Mouse (Mus musculus) heart, postnatal 14 days (tissue): ENCODE measurements around the gene Anapc5. TPM values are rescaled to one million over a fixed set of nuclear protein-coding genes. Genes with fewer than 3 reads are reported as not detected.

Source experiments
- DNase-seq, 2 experiments: peaks; one replicate each; pipeline ENCODE4 v3.0.0; 2021 to 2022
- intact Hi-C: fragments of 180-260 bp; cut with DNase I; formaldehyde crosslinking; loops from one replicate; pipeline ENCODE4 v1.15.1; 2025
- total RNA-seq, 2 experiments: library from RNA; stranded (reverse); gene quantifications; 2 replicates each; pipeline ENCODE4 v1.2.3; 2021

Anapc5 gene
- total RNA-seq, 2 experiments from 2014 or later: 162 to 181 TPM

DNA sequence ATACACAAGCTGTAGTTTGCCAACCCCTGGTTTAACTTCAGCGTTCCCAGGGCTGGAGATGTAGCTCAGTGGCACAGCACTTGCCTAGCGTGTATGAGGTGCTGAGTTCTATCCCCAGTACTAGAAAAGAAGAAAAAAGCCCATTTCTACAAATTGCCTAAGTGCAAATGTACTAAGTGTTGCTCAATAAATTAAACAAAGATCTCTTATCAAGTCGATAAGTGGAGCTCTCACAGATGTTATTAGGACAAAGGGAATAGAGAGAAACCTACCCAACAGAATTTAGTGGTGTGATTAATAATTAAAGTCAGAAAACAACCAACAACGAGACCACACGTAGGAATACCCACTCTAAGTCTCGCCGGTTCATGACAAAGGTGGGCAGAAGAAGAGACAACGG, 19.5 kb downstream of the Anapc5 start:
- intact Hi-C loops: no loop called here
- DNase-seq: no peak

- DNase-seq: no peak
- intact Hi-C loops: no loop called here
Observed at GRCm38 (mm10) chr5:122800345-122801010, 20.7 kb downstream of the Anapc5 start.

DNA sequence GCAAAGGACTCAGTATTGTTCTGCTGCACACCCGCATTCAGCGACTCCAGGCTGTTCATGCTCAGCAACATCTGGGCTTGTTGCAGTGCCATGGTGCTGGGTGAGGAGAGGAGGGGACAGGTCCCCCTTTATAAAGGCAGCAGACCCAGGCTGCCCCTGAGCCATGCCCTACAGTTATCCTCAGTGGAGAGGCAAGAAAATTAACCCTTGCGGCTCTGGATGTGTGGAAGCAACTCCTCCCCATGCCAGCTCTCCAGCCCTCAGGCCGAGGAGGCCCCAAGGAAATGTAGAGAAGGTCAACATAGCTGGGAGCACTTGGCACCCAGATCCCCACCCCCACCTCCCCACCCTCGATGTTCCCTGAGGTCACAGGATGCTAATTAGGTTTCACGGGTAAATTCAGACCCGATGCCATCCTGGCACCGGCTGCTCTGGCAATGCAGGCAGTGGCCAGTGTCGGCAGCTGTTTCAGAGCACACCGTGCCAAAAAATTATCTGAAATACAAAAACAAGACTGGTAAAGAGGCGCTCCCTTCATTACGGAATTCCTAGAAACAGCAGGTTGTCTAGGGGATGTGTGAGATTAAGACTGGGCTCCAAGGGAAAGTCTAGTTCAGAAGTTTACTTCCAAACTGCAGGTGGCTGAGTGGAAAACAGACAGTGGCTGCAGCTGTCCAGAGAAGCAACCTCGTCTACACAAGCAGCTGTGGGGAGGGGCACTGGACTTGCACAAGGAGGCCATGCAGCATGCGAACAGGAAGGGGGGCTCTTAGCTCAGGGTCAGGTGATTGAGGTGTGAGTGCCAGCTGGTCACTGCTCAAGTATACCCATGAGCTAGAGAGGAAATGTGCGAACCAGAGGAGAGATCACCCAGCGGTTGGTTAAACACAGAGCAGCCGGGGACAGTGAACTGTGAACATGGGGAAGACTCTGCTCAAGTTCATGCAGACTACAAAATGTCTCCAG, 21.5 kb downstream of the Anapc5 start:
- DNase-seq: no peak
- intact Hi-C loops: no loop called here

- DNase-seq: peak; percentile 81 to 83
- intact Hi-C loops: no loop called here
Observed at GRCm38 (mm10) chr5:122798557-122799378, 22.4 kb downstream of the Anapc5 start.

DNA sequence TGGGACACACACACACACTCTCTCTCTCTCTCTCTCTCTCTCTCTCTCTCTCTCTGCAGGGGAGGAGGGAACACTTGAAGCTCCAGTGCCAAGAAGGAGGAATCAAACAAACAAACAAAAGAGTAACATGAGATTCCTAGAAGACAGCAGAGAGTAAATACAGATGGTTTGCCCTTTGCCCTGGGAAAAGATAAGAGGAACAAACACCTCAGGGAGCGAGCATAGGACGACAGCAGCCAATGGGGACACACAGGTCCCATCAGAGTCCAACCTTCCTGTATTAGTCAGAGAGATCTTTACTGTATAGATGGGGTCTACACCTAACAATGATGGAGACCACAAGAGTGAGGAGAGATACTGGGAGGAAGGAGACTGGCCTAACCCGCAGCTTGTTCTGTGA, 23.3 kb downstream of the Anapc5 start:
- no peak for DNase-seq
- intact Hi-C loops: no loop called here

GRCm38 (mm10) chr5:122788696-122789095, 32.4 kb downstream of the Anapc5 start:
- no peak for DNase-seq
- intact Hi-C loops: no loop called here

DNA sequence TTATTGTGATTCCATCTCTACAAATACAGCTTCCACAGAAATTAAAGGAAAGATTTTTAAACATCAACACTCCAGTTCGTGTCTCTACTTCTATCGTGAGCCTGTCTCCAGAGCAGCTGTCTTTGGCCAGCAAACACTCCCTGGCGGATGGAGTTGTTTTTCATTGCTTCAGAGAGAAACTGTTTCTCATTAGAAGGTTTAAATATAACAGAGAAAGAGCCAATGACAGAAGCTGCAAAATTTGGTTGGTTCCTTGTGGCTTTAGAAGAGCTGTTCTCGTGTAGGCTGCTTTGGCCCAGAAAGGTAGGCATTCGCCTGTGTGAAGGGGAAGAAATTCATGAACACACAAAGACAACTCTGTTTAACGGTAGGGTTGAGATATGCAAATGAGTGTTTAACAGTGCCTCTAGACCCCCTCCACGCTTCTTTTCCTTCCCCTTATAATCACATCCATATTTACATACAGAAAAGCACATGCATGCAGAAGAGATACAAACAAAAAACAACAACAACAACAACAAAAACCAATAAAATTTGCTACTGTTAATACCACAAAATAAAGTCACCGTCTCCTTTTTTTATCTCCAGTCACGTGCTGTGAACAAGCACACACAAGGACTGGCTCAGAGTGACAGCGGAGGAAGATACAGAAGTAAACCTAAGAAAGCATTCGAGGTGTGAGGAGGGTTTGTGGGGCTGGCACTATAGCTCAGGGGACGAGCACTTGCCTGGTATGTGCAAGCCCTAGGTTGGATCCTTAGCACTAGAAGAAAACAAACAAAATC, 34.9 kb downstream of the Anapc5 start:
- intact Hi-C loops: no loop called here
- DNase-seq: no peak

DNA sequence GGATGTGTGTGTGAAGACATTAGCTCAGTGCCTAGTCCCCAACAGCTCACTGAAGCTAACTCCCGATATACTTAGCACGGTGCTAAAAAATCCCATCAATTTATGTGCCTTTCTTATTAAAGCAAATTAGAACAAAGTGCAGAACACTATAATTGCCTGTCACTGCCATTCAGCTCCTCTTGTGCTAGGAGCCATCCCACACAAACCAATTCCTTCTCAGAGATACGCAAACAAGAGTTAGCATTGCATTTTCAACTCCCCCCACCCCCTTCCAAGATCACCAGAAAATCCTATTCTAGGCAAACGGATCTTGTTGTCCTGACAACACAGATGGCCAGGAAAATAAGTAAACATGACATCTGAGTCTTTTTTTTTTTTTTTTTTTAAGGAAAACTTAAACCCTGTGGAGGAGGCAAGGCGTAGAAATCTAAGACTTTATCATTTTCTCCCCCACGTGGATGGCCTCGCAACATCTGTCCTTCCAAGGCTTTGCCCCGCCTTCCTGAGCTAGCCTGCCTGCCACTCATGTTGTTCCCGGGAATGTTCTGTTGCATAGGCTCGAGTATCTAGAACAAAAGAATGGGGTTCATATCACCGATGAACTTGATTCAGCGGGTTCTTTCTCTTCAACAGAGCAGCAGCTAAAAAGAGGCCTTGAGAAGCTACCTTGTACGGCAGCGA, 37.3 kb downstream of the Anapc5 start:
- DNase-seq: no peak
- intact Hi-C loops: no loop called here

DNA sequence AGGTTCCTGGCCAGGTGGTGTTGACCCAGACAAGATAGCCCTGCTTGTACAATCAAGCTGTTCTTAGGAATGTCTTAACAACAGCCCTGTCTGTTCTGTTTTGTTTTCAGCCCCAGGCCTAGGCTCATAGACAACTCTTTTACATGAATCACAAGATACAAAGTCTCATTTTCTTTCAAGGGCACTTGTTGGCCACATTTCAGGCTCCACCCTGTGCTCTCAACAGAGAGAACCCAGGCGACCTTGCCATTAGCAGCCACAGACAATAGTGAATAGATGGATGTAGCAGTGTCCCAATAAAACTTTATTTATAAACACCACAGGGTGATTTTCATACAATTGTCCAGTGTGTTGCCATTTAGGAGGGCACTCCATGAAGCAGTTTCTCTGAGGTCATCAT, 39.1 kb downstream of the Anapc5 start:
- DNase-seq: no peak
- intact Hi-C loops: no loop called here

GRCm38 (mm10) chr5:122780791-122781432, 40.2 kb downstream of the Anapc5 start:
- intact Hi-C loops: no loop called here
- no peak for DNase-seq

- peak; percentile 87 to 92 for DNase-seq
- intact Hi-C loops: no loop called here
Observed at GRCm38 (mm10) chr5:122779277-122779834, 41.8 kb downstream of the Anapc5 start, which contains the start of gene Camkk2. Gene Camkk2 (minus strand): TSS chr5:122779409.

DNA sequence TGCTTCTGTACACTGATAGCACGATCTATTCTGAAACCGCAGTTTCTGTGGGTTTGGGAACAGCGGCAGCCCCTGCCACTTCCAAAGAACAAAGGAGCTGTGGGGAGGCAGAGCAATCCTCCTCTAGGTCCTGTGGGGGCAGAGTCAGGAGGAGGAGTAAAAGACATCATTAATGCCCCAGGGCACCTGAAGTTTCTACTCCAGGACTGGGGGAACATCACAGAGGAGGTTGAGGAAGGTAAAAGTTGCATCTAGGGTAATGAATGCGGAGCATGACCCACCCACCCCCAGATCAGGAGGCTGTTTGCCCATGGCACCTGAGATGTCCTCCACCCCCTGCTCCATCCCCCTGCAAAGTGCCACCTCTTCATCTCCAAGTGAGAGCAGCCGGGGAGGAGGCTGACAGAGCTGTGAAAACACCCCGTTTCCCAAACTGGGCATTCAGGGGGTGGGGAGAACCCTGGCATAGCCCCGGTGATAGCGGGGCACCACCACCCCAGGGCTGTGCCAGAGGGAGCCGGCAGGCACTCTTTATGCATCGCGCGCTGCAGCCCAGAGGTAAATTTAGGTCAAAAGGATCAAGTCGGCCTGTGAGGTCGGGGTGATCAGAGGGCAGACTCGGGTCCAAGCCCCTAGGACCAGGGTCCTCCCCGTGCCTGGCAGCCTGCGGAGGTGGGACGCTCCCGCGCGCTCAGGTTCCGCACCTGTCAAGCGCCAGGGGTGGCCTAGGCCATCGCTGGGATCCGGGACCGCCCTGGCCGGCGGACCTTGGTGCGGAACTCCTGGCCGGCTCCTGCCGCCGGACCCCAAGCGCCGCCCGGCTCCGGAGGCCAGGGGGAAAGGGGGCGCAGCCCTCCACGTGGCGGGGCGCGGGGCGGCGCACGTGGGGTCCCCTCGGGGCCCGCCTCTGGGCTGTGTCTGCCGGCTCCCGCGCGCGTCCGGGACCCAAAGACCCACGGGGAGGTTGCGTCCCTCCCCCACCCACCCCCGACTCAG, 42.6 kb downstream of the Anapc5 start:
- peak; percentile 45 to 50 for DNase-seq
- intact Hi-C loops: no loop called here

DNA sequence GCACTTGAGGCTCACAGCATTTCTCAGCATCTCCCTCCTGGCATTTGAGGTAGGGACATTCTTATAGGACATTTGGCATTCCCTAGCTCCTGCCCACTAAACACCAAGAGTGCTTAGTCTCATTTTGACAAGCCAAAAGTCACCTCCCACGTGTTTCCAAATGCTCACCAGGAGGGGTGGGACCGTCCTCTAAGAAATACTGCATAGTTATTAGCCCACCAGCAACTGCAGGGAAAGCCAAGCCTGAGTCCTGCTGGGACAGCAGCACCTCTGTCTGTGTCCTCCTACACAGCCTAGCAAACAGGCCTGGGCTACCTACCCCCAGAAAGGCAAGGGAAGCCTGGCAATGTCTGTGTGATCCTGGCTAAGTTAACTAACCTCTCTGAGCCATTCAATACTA, 43.8 kb downstream of the Anapc5 start:
- intact Hi-C loops: no loop called here
- DNase-seq: no peak

GRCm38 (mm10) chr5:122775646-122776286, 45.4 kb downstream of the Anapc5 start:
- no peak for DNase-seq
- intact Hi-C loops: no loop called here

- DNase-seq: no peak
- intact Hi-C loops: no loop called here
Observed at GRCm38 (mm10) chr5:122774743-122775611, 46.2 kb downstream of the Anapc5 start.

- intact Hi-C loops: no loop called here
- DNase-seq: no peak
Observed at GRCm38 (mm10) chr5:122773756-122774155, 47.4 kb downstream of the Anapc5 start.
